Mouse (Mus musculus): ENCODE measurements around the gene Tada3.

Gene Tada3

DNA sequence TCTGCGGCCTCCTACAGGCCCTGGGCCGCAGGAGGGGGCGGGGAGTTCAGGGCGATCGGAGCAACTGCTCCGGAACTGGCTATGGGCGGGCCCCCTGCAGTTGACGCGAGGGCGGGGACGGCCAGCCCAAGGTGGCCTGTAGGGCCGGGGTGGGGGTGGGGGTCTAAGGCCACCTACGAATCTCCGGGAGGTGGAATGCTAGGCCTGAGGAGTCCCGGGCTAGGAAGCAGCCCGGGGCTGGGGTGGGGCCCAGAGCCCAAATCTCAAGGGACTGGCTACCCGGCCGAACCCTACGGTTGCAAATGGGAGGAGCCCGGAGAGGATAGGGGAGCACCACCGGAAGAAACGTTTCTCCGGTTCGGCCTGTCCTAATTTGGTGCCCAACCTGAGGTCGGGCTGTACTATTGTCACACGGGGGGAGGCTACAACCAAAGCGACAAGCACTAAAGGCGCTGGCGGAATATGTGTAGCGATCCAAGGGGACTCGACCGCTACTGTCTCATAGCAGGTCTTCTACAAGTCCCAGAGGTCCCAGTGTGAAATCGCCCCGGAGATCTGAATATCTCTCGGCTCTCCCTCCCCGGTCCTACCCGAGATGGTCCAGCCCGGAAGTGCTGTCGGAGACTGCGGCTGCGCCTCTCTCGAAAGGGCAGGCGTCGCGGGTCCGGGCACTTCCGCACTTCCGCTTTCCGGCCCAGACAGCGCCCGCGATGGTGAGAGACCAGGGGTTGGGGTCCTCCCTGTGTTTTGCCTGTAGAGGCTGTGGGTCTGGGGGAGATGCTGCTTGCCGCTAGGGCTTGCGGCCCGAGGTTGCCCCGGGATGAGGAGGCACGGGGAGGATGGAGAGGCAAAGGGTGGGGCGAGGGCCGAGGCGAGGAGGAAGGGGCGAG lies at the start of gene Tada3, which contains the start of gene Arpc4:
TSS of gene Tada3 (minus strand) at position 388 of the 890 bp plus-strand sequence.
TSS of gene Arpc4 (plus strand) at position 620 of the 890 bp plus-strand sequence.
- DNase-seq (ENCODE audit: low read depth) = peak; percentile 88

DNA sequence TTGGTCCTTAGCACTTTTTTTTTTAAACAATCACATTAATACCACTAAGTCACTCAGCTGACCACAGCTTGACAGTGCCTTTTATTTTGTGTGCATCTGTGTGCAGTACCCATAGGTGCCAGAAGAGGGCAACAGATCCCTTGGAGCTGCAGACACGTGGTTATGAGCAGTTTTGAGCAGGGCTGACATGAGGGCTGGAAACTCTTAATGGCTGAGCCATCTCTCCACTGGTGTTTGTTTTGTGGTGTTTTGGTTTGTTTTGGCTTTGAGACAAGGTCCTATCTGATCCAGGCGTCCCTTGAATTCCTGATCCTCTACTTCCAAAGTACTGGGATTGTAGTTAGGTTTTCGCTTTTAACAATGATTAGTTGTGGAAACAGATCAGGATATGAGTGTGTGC lies 49.7 kb upstream of the Tada3 start:
- no peak for DNase-seq (ENCODE audit: low read depth)

DNA sequence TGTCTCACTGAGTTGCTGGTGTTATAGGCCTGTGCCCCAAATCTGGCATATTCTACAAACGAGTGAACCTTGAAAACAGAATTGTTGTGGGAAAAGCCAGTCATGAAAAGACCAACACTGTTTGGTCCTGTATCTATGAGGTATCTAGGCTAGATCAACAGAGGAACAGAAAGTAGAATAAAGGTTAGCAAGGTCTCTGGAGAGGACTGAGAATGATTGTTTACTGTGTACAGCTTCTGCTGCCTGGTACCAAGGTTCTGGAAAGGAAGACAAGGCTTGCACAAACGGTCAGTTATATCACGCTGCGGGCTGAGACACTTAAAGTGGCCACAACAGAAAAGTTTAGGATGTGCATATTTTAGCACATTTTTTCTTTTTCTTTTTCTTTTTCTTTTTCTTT lies 49.0 kb upstream of the Tada3 start:
- no peak for DNase-seq (ENCODE audit: low read depth)

DNA sequence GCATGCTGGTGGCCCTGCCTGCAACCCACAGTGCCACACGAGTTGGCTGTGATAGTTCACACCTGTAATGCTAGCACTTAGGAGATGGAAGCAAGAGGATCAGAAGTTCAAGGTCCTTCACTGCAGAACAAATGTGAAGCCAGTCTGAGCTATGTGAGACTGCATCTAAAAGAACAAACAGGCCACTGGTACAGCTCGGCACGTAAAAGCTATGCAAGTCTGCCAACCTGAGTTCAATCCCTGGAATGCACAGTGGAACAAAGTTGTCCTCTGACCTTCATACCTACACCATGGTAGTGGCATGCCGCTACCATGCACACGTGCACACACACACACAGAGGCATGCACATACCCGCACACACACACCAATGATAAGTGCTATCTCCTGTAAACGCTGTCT lies 46.5 kb upstream of the Tada3 start:
- DNase-seq (ENCODE audit: low read depth) = no peak

DNA sequence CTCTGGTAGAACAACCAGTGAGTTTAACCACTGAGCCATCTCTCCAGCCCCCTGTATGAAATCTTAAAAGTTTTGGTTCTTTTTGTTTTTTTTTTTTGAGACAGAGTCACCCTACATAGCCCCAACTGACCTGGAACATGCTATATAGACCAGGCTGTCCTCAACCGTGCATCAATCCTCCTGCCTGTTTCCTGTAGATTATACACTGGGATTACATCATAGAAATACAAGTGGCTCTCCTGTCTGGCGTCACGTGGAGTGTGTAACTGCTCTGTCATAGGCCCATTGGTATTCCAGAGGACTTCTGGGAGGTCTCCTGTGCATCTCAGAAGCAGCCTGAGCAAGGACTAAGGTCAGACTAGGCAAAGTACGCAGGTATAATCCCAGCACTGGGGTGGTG lies 45.3 kb upstream of the Tada3 start:
- DNase-seq (ENCODE audit: low read depth) = no peak

DNA sequence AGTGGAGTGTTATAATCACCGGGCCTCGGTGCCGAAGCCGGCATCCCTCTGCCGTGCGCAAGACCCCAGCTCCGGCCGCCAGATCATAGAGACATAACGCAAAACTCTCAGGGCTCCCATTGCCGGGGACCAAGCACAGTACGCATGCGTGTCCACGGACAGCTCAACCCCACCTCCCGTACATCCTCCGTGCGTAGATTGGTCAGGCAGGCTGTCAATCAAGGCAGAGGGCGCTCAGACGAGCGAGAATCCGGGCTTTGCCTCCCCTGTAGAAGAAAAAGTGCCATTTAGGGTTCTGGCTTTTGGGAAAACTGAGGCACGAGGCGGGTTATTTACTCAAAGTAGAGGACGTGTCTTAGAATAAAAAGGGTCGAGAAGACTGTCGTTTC lies 41.5 kb upstream of the Tada3 start, which contains the start of gene Rpusd3:
TSS of gene Rpusd3 (minus strand) at position 142 of the 389 bp plus-strand sequence.
- DNase-seq (ENCODE audit: low read depth) = peak; percentile 99

DNA sequence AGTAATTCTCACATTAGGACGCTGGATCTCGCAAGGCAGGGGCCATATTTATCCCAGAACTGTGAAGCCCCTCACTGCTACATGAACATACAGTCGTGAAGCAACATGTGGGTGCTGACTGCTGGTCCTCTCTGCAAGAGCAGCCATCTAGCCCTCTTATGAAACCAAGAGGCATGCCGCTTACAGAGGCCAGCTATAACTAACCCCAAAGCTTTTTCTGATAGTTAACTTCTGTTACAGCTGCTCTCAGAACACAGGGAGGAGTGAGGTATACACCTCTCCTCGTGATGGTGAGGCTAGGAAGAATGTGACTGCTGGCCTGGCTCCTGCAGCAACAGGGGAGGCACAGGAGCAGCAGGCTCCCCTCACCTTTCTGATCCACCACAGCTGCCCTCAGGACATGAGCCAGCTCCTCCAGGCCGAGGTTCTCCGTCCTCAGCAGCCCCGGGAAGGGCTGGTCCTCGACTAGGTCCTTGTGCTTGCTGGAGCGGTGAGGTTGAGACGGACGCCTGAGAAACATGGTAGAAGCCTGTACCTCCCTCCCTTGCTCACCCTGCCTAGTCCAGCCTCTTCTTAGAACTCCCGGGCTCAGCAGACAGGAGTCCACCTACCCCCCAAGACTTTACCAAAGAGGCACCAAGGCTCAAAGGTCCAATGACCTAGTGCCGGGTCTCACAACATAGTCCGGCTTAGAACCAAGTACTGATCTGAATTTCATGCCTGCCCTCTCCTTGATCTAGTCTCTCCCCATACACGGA lies 40.9 kb upstream of the Tada3 start:
- no peak for DNase-seq (ENCODE audit: low read depth)

DNA sequence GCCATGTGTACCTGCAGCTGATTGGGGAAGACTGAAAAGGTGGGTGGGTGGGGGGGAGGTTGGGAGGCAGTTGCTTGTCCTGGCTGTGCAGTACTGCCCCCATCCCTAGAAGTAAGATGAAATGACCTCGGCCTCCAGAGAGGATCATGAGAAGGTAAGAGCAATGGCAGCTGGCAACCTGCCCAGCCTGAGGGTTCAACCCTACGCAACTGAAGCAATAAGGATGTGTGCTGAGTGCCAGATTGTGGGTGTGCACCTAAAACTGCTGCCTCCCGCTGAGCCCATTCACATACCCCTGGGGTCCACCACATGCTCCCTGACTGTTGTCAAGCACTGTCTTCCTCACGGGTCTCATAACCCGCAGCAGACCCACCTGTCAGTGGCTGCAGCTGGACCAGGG lies 38.7 kb upstream of the Tada3 start:
- no peak for DNase-seq (ENCODE audit: low read depth)

DNA sequence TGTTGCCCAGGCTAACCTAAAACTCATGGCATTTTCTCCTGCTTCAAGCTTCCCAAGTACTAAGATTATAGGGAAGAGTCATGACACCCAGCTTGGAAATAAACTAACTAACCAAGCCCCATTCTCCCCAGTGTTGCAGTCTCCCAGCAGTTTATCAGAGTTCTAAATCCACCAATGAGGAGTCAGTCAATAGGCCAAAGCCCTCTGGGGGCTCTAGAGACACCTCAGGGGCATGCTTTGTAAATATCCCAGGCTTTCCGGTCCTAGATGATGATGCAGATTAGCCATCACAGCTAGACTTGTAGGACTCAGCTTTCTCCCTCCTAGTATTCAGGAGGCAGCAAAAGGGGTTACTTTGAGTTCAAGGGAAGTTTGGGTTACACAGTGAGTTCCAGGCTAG lies 32.3 kb upstream of the Tada3 start:
- DNase-seq (ENCODE audit: low read depth) = no peak

DNA sequence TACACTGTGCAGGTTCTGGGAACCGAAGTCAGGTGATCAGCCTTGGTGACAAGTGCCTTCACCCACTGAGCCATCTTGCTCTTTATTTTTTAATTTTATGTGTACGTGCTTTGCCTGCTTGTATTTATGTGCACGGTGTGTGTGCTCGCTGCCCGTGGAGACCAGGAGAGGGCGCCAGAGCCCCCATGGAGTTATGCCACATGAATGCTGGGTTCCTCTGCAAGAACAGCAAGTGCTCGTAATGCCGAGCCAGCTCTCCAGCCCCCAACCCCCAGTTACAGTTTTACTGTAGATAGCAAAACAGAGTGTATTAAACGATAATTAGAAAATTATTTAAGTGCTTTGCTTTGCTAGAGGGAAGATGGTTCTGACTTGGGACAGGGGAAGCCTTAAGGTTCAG lies 29.0 kb upstream of the Tada3 start:
- DNase-seq (ENCODE audit: low read depth) = no peak

DNA sequence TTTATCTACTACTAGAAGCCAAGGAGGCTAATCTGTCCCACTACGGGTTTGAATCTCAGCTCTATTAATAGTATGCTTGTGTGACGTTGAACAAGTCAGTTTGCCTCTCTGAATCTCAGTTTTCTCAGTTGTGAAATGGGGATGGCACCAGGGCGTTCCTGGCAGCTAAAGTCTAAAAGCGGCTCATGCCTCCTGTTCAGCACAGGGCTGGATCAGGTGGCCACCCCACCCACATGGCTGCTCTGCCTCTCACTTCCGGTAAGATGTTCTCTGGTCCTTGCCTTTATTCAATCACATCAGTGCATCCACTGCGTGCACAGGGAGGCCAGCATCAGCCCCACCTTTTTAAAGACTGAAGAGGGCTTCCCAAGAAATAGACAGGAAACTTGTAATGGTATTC lies 27.8 kb upstream of the Tada3 start:
- DNase-seq (ENCODE audit: low read depth) = no peak

DNA sequence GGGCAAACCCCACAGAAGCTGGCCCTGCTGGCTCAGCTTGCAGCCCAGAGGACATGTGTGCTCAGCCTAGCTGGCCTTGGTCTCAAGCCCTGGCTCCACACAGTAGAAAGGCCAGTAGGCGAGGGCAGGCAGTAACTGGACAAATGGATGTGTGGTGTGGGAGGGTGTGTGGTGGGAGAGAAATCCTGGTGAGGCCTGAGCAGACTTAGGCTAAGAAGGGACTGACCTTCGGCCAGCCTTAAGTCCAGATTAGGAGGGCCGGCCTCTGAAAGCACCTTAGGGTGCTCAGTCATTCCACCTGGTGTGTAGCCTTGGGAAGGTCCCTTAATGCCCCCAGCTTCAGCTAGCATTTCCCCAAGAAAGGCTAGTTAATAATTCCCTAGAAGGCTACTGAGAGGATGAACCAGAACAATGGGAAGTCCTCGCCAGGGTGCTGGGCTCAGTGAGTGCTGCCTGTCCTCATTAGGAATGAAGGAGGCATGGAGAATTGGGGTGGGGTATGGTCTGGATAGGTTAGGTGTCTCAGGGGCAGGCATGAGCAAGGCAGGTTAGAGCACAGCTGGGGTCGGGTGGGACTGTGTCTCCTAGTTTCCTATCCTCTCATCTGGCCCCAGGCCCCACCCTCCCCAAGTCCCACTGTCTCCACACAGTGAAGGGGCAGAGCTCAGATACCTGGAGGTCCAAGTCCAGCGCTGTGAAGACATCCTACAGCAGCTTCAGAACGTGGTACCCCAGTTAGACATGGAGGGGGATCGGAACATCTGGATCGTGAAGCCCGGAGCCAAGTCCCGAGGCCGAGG lies 27.2 kb upstream of the Tada3 start:
- DNase-seq (ENCODE audit: low read depth) = no peak

DNA sequence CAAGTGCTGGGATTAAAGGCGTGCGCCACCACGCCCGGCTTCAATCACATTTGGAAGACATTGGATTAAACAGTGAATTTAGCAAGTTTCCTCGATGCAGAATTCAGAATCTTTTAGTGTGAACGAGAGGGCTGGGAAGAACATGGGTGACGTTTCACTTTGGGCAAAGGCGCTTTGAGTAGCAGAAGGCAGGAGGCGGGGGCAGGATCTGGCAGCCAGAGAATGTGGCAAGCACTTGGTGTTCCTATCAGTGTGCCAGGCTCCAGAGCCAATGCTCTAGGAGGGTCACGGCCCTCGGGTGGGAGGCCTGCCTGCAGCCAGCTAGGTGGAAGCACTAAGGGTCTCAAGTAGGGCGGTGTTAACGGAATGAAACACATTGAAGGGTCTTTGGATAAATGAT lies 24.4 kb upstream of the Tada3 start:
- DNase-seq (ENCODE audit: low read depth) = no peak

DNA sequence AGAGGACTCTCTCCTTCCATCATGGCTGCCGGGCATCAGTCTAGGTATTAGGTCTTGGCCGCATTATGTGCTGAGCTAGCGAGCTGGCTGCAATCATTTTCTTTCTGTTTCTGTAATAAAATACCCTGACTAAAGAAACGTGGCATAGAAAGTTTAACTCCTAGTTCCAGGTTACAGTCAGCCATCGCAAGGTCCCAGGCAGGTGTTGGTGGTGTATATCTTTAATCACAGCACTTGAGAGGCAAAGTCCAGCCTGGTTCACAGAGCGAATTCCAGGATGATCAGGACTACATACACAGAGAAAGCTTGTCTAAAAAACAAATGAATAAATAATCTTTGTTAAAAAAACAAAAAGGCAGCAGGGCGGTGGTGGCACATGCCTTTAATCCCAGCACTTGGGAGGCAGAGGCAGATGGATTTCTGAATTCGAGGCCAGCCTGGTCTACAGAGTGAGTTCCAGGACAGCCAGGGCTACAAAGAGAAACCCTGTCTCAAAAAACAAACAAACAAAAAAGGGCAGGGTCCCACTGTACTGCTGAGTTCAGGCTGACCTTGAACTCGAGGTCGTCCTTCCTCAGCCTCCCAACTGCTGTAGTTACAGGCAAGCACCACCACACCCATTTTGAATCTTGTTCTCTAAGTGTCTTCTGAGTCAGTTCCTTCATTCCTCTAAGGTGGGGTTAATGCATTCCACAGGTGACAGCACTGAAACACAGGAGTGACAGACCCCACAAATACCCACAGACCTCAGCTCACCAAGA lies 18.8 kb upstream of the Tada3 start:
- DNase-seq (ENCODE audit: low read depth) = no peak

DNA sequence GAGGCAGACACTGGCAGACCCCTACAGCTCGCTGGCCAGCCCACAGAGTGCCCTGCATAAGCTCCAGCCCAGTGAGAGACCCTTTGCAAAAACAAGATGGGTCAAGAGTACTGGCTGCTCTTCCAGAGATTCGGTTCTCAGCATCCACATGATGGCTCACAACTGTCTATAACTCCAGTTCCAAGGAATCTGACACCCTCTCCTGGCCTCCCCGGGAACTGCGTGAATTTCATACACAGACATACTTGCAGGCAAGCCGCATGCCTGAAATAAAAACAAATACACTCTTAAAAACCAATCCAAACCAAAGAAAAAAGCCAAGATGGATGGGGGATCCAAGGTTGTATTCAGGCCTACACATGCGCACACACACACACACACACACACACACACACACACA lies 17.8 kb upstream of the Tada3 start:
- no peak for DNase-seq (ENCODE audit: low read depth)

DNA sequence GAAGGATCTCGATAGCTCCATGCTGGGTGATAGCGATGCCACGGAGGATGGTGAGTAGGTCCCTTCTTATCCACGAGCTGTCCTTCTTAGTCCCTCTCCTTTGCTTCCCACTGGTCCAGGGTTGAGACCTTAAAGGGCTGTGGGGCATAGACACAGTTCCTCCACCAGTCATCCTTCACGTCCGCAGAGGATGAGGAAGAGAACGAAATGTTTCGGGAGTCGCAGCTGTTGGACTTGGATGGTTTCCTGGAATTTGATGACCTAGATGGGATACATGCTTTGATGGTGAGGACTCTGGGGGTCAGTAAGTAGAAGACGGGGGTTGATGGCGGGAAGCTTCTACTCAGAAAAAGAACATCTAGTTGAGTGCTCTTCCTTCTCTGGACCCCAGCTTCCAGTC lies 17.1 kb upstream of the Tada3 start:
- no peak for DNase-seq (ENCODE audit: low read depth)

DNA sequence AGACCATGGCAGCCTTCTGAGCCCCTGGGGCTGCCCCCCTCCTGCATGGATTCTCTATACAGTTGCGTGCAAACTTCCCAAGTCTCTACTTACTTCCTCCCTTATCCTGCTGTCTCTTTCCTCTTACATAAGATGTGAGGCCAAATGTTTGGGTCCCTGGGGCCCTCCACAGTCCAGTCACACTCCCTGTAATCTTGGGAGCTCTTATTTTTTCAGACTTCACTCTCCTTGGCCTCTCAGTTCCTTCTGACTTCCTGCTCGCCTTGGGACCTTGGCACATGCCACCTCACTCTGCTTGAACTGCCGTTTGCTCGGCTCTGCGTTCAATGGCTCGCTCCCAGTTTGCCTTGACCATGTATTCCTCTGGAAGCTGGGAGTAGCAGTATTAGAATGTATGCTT lies 16.3 kb upstream of the Tada3 start:
- DNase-seq (ENCODE audit: low read depth) = no peak

DNA sequence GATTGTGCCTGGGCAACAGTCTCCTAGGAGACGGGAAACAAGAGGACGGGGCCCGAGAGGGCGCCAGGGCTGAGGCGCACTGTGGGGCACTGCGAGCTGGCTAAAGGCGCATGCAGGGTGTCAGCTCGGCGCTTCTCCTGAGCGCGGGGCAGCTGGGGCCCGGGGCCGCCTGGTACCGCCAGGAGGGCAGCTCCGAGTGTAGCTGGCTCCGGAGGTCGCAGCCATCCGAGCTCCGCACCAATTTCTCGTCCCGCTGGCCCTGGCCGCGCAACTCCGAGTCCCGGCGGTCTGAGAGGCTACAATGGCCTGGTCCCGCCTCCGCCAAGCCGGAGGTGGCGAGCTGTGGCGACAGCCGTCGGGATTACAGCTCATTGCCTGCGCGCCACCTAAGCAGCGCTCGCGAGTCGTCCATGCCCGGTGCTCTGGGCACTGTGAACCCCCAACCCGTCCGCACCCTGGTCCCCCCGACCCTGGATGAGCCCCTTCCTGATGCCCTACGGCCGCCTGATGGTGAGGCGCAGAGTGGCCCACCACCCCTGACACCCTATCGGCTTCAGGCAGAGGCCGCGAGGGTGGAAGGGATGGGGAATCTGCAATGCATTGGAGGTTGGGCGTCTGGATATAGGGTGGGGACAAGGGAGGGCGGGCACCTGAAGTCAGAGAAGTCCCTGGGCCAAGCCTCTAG lies 14.8 kb upstream of the Tada3 start:
- no peak for DNase-seq (ENCODE audit: low read depth)

DNA sequence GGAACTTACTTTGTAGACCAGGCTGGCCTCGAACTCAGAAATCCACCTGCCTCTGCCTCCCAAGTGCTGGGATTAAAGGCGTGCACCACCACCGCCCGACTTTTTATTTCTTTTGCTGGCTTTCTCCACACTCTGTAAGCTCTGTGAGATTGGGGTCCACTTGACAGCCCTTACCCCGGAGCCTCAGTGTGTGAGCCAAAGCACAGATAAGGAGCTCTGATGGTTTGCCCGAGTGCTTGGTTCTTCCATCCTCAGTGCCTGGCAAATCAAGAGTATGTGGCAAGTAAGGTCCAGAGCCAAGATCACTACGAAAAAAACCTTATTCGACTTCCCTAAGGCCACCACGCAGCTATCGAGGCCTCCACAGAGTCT lies 14.3 kb upstream of the Tada3 start:
- DNase-seq (ENCODE audit: low read depth) = no peak

DNA sequence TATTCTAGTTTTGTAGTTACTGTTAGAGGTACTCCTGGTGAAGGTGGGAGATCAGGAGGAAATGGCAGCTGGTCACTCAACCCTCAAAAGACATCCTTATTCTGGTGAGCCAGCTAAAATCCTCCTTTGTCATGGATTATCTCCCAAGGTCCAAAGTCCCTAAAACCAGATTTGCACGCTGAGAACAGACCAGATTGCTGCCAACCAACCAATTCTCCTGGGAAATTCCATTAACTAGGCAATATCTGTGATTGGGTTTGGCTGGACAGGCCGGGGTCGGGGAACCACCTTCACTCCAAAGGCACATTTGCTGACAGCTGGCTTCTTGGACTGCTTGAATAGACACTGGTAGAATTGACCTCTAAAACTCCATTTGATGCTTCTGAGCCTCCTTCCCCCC lies 13.0 kb upstream of the Tada3 start:
- no peak for DNase-seq (ENCODE audit: low read depth)

DNA sequence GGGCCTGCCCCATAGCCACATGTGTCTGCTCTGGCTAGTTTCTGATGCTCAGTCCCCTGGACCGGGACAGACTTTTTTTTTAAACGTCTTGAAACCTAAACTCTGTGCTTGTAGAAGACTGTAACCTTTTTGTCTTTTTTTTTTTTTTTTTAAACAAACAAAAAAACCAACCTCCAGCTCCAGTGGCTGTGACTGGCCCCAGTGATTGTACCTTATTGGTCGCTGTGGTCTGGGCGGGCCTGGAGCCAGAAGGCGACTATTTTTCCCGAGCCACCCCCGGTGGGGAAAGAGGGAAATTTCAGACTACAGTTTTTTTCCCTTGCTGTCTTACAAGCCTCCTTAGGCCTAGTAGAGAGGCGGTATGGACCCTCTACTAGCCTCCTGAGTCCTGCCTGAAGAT lies 11.3 kb upstream of the Tada3 start, which contains the start of gene Ttll3:
TSS of gene Ttll3 (plus strand) at position 301 of the 400 bp plus-strand sequence.
- no peak for DNase-seq (ENCODE audit: low read depth)
